Mouse (Mus musculus) T-helper 17 cell (primary cell): ENCODE measurements around the gene Frmd4b.

Experiments
- in situ Hi-C, 2 experiments: fragments of 300-600 bp; cut with MboI, MseI; formaldehyde crosslinking; loops; 1 replicate in 1 of 2; 2 replicates in 1 of 2; pipeline ENCODE4 v1.15.1; 2025; ENCODE audit warnings: high pct_unique_total_duplicates in 2 of 2

The Frmd4b gene

DNA sequence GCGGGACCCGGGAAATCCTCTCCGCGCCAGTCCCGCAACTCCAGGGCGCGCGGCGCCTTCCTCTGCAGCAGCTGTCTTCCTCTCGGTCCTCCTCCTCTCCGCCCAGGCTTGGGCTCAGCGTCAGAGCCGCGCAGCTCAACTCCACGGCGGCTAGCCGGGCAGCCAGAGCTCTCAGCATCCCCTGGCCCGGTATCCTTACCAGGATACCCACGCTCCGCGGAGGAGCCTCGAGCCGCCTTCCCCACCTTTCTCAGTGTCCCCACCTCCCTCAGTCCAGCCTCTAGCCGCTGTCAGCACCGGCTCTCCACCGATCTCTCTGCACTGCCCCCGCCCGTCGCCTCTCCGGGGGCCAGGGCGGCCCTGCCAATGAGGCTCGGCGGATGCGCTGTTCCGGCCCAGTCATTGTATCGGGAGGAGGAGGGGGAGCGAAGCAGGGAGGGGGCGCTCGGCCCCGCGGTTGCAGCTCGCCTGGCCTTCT, at the start of gene Frmd4b:
Gene Frmd4b (minus strand): TSS at position 276 of the 478 bp plus-strand sequence.
- in situ Hi-C loops: loop anchor here in 1 of 2 experiments (10.0 kb wide), 1 partner anchor 1823 kb away; no protein-coding TSS in a partner anchor

DNA sequence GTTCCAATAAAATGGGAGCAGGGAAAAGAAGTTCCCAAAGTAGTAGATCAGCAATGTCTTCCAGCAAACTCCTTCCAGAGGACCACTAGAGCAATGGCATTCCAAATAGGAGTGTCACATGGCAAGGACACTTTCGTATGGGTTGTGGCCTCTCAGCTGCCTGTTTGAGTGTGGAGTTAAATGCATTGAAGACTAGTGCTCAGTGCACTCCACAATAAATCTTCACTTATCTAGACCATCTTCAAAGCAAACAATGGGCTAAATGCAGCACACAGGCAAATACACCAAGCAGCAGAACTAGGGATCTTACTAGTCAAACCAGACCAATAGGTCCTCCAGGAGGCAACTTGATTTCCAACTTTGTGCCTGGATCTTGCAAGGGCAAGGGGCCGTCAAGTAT, 49.1 kb upstream of the Frmd4b start:
- in situ Hi-C loops: no loop called here

DNA sequence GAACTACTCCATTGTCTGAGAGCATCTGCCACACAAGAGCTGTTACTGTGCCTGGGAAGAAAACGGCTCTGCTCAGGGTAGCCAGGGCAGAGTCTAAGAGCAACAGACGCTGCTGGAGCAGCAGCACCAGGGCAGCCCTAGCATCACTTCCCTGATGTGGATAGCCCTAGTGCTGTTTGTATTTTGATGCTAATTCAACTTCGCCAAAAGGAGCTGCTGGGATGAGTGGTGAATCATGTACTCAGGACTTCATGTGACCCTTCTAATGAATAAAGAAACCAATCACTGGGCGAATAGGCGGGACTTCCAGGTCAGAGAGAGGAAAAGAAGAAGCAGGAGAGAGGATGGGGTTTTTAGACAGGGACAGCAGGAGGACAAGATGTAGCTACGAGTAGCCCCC, 41.6 kb upstream of the Frmd4b start:
- in situ Hi-C loops: no loop called here

DNA sequence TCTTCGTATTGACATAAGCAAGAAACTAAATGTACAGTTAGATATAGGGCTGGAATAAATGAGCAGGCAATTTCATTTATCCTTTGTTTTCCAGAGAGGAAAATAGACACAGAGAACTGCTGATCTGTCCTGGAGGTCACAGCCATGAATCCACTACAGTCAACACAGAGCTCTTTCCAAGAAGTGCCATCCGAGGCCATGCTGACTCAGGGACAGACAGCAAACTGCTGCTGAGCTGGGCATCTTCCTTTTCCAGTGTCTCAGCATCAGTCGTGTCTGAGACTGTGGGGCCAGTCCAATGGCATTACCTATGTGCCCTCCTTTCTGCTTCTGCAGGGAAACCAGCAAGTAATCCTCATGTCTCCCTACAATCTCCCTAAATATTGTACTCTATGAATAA, 38.6 kb upstream of the Frmd4b start:
- in situ Hi-C loops: no loop called here

DNA sequence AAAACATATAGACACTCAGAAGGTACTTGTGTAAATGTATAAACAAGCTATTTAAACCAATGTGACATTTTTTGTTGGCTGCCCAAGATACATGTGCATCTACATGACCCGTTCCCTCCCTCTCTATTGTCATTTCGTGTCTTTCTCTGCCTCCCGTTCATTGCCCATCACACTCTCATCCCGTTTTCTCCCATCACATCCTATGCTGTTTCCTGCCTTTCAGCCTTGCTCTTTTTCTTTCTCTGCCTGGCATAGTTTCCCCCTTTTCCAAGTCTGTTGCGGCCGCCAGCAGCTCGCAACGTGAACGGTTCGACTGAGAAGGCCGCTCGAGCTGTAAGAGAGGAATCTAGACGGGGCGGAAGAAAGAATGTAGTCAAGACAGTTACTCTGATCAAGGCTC, 30.2 kb upstream of the Frmd4b start:
- in situ Hi-C loops: loop anchor here in 1 of 2 experiments (10.0 kb wide), 1 partner anchor 893 kb away; no protein-coding TSS in a partner anchor

DNA sequence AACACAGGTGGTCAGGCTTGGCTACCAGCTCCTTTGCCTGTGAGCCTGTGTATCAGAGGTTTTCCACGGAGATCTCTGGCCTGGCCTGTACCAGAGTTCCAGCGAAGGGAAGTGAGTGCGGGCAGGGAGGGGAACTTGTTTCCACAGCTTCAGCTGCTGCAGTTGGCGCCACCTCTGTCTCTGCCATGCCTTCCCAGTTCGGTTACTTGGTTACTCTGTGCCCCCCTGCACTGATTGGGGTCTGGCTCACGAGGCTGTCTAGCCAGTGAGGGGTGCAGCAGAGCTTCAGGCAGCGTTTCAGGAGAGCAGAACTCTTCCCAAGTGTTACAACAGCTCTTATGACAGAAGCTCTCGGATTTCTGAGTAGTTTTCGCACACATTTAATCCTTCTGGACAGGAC, 6.0 kb upstream of the Frmd4b start:
- in situ Hi-C loops: no loop called here

DNA sequence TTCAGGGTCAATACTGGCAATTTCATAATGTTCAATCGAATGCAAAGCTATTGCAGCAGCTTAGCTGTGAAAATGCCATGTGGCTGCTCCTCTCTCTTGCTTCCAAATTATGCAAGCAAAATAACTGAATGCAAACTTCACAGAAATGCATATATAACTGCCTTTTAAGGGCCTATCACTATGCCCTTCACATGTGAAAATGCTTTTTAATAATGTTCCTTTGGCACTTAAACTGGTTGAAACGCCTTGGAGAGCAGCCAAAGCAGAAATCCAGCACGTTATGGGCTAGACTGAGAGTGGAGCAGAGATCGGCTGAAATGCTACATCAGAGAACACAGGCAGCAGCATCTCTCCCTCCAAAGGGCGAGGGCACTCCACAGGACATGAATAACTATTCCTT, 4.9 kb upstream of the Frmd4b start:
- in situ Hi-C loops: no loop called here

DNA sequence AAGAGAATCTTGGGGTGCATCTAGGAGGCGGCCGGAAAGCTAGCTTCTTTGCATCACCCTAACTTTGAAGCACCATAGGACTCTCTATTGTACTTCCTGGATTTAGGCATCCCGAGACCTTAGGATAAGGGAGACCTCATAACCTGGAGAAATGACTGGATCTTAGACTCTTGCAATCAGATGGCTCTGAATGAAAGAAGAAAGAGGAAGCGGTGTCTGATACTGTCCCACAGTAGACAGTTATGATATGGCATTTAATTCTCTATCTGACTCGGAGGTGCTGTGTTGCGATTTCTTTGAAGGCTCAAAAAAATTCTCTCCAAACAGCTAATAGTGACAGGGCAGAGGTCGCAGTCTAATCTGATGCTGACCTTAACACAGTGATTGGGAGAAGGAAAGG, 433 bp upstream of the Frmd4b start:
- in situ Hi-C loops: loop anchor here in 1 of 2 experiments (10.0 kb wide), 1 partner anchor 1823 kb away; no protein-coding TSS in a partner anchor

DNA sequence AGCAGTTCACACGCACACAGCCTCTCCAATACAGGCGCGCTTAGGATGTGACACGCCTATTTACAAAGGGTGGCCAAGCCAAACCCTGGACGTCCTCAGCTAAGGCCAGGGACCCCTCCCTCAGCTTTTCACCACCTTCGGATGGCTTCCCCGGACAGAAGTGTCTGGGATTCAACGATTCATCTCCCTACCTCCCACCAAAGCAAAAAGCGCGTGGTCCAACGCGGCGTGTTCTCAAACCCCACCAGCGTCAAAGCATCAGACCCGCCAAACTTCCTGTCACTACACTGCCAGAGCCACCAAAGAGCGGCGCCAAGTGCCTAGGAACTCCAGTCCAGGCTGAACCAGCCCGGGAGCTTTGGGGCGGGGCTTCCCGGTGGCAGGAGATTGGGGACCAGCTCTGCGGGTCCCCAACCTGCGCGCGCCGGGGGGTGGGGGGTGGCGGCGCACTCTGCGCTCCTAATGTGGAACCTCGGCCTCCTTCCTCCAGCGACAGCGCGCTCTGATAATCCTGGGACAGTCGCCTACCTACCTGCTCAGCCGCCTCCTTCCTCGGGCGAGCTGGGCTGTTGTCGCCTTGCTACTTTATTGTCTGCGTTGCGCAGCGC, 579 bp downstream of the Frmd4b start:
- in situ Hi-C loops: loop anchor here in 1 of 2 experiments (10.0 kb wide), 1 partner anchor 1822 kb away; no protein-coding TSS in a partner anchor

DNA sequence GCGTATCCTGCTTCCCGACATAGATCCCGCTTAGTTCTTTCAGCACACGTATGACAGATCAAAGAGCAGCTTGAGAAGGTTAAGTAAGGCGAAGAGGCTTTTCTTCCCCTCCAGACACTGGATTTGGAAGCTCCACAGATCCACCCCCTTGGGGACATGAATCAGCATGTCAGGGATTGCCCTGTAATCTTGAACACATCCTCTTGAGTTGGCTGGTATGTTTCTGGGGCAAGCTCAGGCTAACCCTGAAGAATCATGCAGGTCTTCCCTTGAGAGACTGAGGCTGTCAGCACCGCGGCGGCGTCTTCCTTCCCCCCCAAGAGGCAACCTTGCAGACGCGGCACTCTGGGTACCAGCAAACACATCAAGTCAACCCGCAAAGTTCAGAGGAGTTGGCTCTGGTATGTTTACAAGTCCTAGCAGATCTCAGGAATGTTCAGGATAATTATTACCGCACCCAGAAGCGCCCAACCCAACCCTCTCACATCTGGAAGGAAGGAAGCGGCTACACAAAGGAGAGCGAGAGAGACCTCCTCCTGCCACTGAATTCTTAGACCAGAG, 1.4 kb downstream of the Frmd4b start:
- in situ Hi-C loops: loop anchor here in 1 of 2 experiments (10.0 kb wide), 1 partner anchor 1821 kb away; no protein-coding TSS in a partner anchor

DNA sequence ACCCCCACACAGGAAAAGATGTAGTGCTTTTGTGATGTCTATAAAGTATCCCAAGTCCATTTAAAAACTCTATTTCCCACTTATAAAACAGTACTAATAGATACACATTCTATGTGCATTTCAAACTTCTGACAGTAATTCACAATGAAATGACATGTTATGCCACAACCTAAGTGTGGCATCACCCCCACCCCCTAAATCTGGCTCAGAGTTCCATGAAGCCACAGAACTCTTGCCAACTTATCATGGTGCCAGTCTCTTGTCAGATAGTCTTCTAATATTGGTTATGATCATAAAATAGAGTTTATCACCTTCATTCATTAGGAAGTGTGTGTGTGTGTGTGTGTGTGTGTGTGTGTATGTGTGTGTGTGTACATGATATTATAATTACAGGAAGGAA, 3.2 kb downstream of the Frmd4b start:
- in situ Hi-C loops: loop anchor here in 1 of 2 experiments (10.0 kb wide), 1 partner anchor 1819 kb away; no protein-coding TSS in a partner anchor

DNA sequence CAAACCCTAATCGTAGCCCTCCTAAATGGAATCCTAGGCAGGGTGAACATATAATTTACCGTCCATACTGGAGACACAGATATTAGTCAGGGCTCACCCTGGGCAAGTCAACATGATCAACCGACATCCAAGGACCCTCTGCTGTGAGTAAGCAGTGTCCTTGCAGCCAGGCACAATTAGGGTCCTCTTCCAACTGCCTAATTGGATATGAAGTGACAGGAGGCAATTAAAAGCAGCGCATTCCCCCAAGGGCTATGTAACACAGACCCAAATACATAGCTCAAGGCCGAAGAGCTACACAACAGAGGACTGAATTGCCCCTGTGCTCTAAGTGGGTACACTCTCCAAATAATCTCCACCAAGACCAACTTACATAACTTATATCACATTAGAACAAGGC, 4.5 kb downstream of the Frmd4b start:
- in situ Hi-C loops: loop anchor here in 1 of 2 experiments (10.0 kb wide), 1 partner anchor 1818 kb away; no protein-coding TSS in a partner anchor

DNA sequence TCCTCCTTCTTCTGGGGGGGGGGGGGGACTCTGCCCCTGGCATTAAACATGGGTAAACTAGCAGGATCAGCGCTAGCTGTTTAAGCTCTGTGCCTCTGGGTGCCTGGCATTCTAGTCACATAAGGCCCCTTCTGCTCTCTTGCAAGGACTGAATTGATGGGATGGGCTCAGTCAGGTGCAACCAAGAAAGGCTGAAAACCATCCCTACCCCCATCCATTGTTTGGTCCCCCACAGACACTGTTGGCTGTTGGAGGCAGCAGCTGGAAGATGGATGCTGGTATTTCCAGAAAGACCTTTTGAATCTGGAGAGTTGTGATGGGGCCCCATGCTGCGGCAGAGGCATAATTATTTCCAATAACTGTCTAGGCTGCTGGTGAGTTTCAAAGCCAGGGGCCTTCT, 7.3 kb downstream of the Frmd4b start:
- in situ Hi-C loops: loop anchor here in 1 of 2 experiments (10.0 kb wide), 1 partner anchor 1815 kb away; no protein-coding TSS in a partner anchor

DNA sequence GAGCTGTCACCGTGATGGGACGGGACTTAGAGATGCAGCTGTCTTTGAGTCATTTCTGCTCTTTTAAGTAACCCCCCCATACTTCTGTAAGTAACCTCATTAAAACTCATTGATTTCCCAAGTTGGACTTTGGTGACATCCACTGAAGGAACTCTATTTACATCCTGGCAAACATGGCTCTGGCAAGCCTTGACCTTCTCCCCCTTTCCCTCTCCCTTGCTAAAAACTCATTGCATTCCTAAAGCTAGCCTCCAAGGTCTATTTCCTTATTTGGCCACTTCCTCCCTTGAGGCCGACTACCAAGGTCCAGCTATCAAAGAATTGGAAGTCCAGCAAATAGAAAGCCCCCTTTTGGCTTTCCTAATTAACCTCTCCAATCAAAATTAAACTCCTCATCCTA, 9.7 kb downstream of the Frmd4b start:
- in situ Hi-C loops: no loop called here

DNA sequence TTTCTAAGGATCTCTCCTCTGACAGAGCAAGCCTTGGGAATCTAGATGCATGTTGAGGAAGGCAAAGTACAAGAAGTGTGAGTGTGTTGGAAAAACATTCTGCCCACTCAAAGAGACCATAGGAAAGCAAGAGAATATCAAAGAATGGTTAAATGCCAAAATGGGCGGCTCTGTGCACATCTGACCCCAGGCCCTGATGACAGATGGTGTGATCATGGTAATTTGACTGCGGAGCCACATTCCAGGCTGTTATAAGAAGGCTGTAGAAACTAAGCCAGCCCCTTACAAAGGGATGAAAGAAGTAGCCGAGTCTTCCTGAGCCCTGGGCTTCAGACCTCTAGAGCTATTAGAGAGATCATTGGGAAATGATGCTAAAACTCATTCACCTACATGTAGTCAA, 22.1 kb downstream of the Frmd4b start:
- in situ Hi-C loops: no loop called here

DNA sequence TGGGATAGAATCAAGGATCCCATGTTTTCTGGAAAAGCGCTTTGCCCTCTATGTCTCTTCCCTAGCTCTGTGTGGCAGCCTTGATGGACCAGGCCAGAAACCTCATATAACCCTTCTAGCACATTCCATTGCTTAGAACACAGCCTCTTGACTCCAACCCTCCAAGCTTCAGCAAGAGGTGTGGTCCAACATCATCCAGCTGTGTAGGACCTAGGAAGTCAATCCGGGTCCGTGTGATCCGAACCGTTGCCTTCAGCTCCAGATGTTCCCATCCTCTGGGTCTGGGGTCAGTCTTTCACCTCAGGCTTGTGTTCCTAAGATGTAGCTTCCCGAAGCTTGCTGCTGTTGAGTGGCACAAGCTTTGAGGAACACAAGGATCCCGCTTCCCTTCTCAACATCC, 22.8 kb downstream of the Frmd4b start:
- in situ Hi-C loops: no loop called here

DNA sequence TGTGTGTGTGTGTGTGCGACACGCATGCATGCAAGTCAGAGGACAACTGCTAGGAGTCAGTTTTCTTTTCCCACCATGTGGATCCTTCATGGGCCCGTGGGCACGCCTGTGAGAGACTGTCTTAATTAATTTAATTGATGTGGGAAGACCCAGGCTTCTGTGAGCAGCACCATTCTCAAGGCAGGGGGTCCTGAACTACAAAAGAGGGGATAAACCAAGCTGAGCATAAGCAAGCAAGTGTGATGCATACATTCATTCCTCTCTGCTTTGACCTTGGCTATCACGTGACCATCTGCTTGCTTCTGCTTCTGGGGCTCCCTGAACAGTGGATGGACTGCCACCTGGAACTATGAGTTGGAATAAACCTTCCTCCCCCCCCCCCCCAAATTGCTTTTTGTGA, 27.1 kb downstream of the Frmd4b start:
- in situ Hi-C loops: no loop called here

DNA sequence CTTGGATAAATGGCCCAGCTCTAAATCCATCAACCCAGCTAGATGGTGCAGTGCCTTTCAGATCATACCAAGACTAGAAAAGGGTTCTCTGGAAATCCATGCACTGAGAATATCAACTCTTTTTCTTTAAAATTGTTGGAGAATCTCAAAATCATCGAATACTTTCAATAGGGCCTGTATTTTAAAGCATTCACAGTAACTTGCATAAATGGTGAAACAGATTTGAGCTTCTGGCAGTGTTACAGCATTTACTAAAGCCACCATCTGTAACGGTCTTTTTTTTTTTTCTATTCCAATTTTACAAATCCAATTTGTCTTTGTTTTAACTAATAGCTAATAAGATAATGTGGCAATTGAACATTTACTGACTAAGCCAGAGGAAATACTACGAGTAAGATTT, 27.8 kb downstream of the Frmd4b start:
- in situ Hi-C loops: loop anchor here in 1 of 2 experiments (10.0 kb wide), 1 partner anchor 1225 kb away; no protein-coding TSS in a partner anchor

DNA sequence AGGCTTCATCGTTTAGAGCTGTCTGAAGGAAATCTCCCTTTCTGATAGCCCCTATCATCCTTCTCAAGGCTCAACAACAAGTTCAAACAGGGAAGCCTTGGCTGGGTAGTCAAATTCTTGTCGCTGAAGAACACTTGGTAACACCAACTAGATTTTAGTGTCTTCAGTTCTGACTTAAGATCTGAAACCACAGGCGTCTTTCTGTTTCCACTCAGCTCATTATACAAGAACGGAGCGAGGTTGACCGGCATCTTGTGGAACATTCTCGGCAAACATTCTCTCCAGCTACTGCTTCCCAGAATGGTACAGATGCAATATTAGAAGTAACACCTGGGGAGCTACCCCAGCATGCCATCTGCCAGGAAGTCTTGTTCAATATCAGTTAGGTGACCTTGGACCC, 28.3 kb downstream of the Frmd4b start:
- in situ Hi-C loops: loop anchor here in 1 of 2 experiments (10.0 kb wide), 1 partner anchor 1226 kb away; no protein-coding TSS in a partner anchor

DNA sequence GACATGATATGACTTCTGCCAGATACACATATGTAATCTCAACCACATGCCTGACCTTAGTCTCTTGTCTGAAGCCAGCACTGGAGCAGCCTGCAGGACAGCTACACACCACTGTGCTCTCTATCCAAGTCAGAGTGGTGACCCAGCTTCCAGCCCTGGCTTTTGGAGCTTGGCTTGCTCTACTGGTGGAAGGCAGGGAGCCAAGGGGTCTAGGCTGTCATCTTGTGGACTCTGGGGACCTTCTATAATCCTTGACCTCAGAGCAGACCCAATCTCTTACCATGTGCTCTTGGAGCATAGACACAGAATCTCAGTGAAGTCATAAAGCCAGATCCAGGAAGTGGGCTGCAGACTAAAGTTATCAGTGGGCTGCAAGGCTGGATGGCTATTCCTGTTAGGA, 30.7 kb downstream of the Frmd4b start:
- in situ Hi-C loops: loop anchor here in 1 of 2 experiments (10.0 kb wide), 1 partner anchor 1228 kb away; no protein-coding TSS in a partner anchor

DNA sequence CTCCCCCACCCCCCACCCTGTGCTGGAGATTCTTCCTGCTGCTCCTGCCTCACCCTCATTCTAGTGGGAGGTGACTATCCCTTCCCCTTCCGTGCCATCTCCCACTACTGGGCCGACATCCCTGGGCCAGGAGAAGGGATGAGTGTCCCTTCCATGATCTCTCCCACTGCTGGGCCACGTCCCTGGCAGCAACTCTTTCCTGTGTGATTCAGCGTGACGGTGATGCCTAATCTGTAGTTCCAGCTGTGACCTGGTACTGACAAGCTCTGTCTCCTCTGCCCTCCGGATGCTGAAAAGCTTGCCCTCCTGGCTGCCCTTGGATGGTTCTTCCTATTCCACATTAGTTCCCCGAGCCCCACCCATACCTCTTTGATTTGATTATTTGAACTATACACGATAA, 31.3 kb downstream of the Frmd4b start:
- in situ Hi-C loops: loop anchor here in 1 of 2 experiments (10.0 kb wide), 1 partner anchor 1229 kb away; no protein-coding TSS in a partner anchor

DNA sequence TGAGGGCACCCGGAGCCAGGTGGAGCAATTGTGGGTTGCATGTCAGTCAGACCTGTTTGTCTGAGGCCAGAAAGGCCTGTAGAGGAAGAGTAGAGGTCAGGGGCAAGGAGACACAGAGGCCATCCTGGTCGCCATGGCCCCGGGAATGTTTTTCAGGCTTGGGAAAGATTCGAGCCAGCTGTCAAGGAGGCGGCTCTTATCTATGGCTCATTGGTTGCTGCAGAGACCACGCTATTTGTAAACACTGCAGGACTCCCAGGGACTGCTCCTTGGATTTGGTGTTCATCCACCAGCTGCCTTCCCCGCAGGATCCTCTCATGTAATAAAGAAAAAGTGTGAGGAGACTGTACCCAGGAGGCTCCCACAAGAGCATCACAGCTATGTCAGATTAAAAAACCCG, 34.6 kb downstream of the Frmd4b start:
- in situ Hi-C loops: loop anchor here in 1 of 2 experiments (10.0 kb wide), 1 partner anchor 1232 kb away; no protein-coding TSS in a partner anchor
